Mouse (Mus musculus) adrenal gland, adult 10 weeks (tissue): ENCODE data around the gene Birc3. TPM values are rescaled to one million over a fixed set of nuclear protein-coding genes. Genes with fewer than 3 reads are reported as not detected.

Experiments
- polyA plus RNA-seq: library from polyadenylated mRNA; stranded (reverse); fragments of 350-450 nt; fragmentation: Illumina TruSeq; extraction: RNeasy Lipid Tissue Mini Kit (QIAGEN cat#74804); gene quantifications from one replicate; pipeline ENCODE4 v1.2.3, GENCODE M21; 2014; ENCODE audit warnings: low read depth, low replicate concordance

Gene Birc3
- 25.1 TPM for polyA plus RNA-seq

GRCm38 (mm10) chr9:7872775-7873439 lies at the start of gene Birc3:
Birc3 (minus strand) TSS chr9:7873186.

GRCm38 (mm10) chr9:7836905-7837805 lies 35.8 kb downstream of the Birc3 start, which contains the start of gene Birc2:
Birc2 (minus strand) TSS chr9:7837064.

Other genes with a start within 250 kb of the Birc3 start
- not detected for gene Mmp20, start 245.0 kb downstream of the Birc3 start, polyA plus RNA-seq
- gene Mmp7, start 181.1 kb downstream of the Birc3 start, polyA plus RNA-seq = not detected
- gene Tmem123, start 109.1 kb downstream of the Birc3 start, polyA plus RNA-seq = 553 TPM
- 173 TPM for gene Birc2, start 36.1 kb downstream of the Birc3 start, polyA plus RNA-seq
- gene Yap1, start 131.4 kb upstream of the Birc3 start, polyA plus RNA-seq = 104 TPM
- 13.9 TPM for gene Cfap300, start 169.6 kb upstream of the Birc3 start, polyA plus RNA-seq